Mouse (Mus musculus) lung, postnatal 4 days (tissue): Measurements from ENCODE around the gene Dnm1.

Experiments used
- DNase-seq, 2 experiments: peaks; one replicate each; pipeline ENCODE4 v3.0.0; 2021

Gene Dnm1

GRCm38 (mm10) chr2:32259657-32260417 is 93.3 kb downstream of the Dnm1 start, which contains the start of gene Uck1:
Gene Uck1, minus strand, starts transcription at chr2:32260159.
- peak; percentile 91 to 94 for DNase-seq

GRCm38 (mm10) chr2:32258887-32259533 is 94.1 kb downstream of the Dnm1 start:
- DNase-seq = no peak
